Mouse (Mus musculus): Measurements from ENCODE around the gene Psma1.

The Psma1 gene

GRCm38 (mm10) chr7:114276005-114276752, at the start of gene Psma1:
TSS of gene Psma1 (minus strand) at chr7:114276118.
- peak; percentile 96 for DNase-seq (ENCODE audit: low read depth)

GRCm38 (mm10) chr7:114323527-114323926, 47.6 kb upstream of the Psma1 start:
- DNase-seq (ENCODE audit: low read depth): no peak

GRCm38 (mm10) chr7:114322531-114323441, 46.9 kb upstream of the Psma1 start:
- peak; percentile 64 for DNase-seq (ENCODE audit: low read depth)

- no peak for DNase-seq (ENCODE audit: low read depth)
These were observed 45.9 kb upstream of the Psma1 start for GRCm38 (mm10) chr7:114321694-114322372.

GRCm38 (mm10) chr7:114317896-114318295, 42.0 kb upstream of the Psma1 start:
- no peak for DNase-seq (ENCODE audit: low read depth)

GRCm38 (mm10) chr7:114317389-114317792, 41.5 kb upstream of the Psma1 start:
- DNase-seq (ENCODE audit: low read depth): peak; percentile 54

- DNase-seq (ENCODE audit: low read depth): no peak
These were observed 40.5 kb upstream of the Psma1 start for GRCm38 (mm10) chr7:114316361-114316871.

GRCm38 (mm10) chr7:114311209-114311608, 35.3 kb upstream of the Psma1 start:
- no peak for DNase-seq (ENCODE audit: low read depth)

- no peak for DNase-seq (ENCODE audit: low read depth)
These were observed 33.1 kb upstream of the Psma1 start for GRCm38 (mm10) chr7:114309020-114309419.

- DNase-seq (ENCODE audit: low read depth): no peak
These were observed 25.4 kb upstream of the Psma1 start for GRCm38 (mm10) chr7:114301293-114301782.

GRCm38 (mm10) chr7:114300782-114301181, 24.9 kb upstream of the Psma1 start:
- DNase-seq (ENCODE audit: low read depth): no peak

- no peak for DNase-seq (ENCODE audit: low read depth)
These were observed 23.3 kb upstream of the Psma1 start for GRCm38 (mm10) chr7:114299247-114299646.

- no peak for DNase-seq (ENCODE audit: low read depth)
These were observed 18.8 kb upstream of the Psma1 start for GRCm38 (mm10) chr7:114294698-114295097.

GRCm38 (mm10) chr7:114293903-114294302, 18.0 kb upstream of the Psma1 start:
- DNase-seq (ENCODE audit: low read depth): no peak

- no peak for DNase-seq (ENCODE audit: low read depth)
These were observed 16.6 kb upstream of the Psma1 start for GRCm38 (mm10) chr7:114292501-114292971.

- no peak for DNase-seq (ENCODE audit: low read depth)
These were observed 15.8 kb upstream of the Psma1 start for GRCm38 (mm10) chr7:114291461-114292335.

- no peak for DNase-seq (ENCODE audit: low read depth)
These were observed 14.2 kb upstream of the Psma1 start for GRCm38 (mm10) chr7:114290078-114290506.

- DNase-seq (ENCODE audit: low read depth): no peak
These were observed 8.5 kb upstream of the Psma1 start for GRCm38 (mm10) chr7:114284296-114284910.

GRCm38 (mm10) chr7:114283006-114283405, 7.1 kb upstream of the Psma1 start:
- DNase-seq (ENCODE audit: low read depth): no peak

GRCm38 (mm10) chr7:114281671-114282070, 5.8 kb upstream of the Psma1 start:
- no peak for DNase-seq (ENCODE audit: low read depth)

Measured in fibroblast of lung, adult 2 months (primary cell).